ENCODE assay signal across 10 mouse cellular contexts in the genomic region with DNA sequence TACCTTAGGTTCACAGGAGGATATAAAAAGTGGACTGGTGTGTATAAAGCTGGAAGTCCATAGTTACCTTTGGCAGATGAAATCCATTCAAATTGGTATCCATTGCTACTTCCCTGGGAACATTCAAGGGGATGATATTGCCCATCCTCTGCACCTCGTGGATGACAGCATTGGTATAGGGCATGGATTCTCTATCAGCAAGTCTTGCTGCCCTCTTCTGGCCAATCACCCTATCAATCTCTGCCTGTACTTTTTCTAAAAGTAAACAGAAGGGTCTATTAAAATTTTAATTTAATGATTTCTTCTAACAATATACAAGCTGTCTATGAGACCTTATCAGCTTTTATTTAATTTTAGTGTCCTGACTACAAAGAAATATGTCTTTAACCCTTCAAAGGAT. TPM values are rescaled to one million over a fixed set of nuclear protein-coding genes. Genes with fewer than 3 reads are reported as not detected.
DNase-seq lines count a peak whose midpoint lies in the region; ATAC-seq lines count a peak whose summit lies in the region.
"Had no signal": no experiment of that assay in that cellular context is flagged by ENCODE, and none has a peak within 500 bp of the region (broad histone marks: within the 10 kb centered on the region; RNA-seq: fewer than 3 reads in every experiment).

No protein-coding gene starts in this region.

- ATAC-seq in midbrain, embryonic 12.5 days (ENCODE audit: low FRiP score, low read depth), result peak; percentile 71; the same call in 1 of the 2 replicates
- ATAC-seq in midbrain, embryonic 15.5 days (replicated peaks), result no peak

- H3K4me3 ChIP-seq in midbrain, embryonic 12.5 days, result no peak overlapping the region
- H3K4me3 ChIP-seq in midbrain, embryonic 15.5 days, result no peak overlapping the region

- H3K9ac ChIP-seq in midbrain, embryonic 12.5 days (replicated peaks), result no peak overlapping the region
- H3K9ac ChIP-seq in midbrain, embryonic 15.5 days, result no peak overlapping the region

- WGBS in midbrain, embryonic 12.5 days, result 39% methylated on average over 1 of the region's 1 CpGs
- WGBS in midbrain, embryonic 15.5 days, result 20% methylated on average over 1 of the region's 1 CpGs

- no peaks in the 10 kb centered on the region for H3K27me3 ChIP-seq in midbrain, embryonic 12.5 days
- H3K27me3 ChIP-seq in midbrain, embryonic 15.5 days (replicated peaks), result no peaks in the 10 kb centered on the region

- DNase-seq in embryo, embryonic 10 days (ENCODE audit: low spot score), result peak; percentile 5
- no peak for DNase-seq in embryo, embryonic 9.5 days (ENCODE audit: extremely low spot score)
- peak; percentile 29 to 30 for DNase-seq in kidney, adult 8-10 months
- peak; percentile 3 for DNase-seq in retina, postnatal 7 days (ENCODE audit: low read depth, low spot score)
- DNase-seq in spleen, postnatal 14 days (ENCODE audit: low spot score in 2 of 2), result no peak
- no peak for DNase-seq in right cerebral cortex, postnatal 25 days

- no peak overlapping the region for H3K4me2 ChIP-seq in midbrain, embryonic 12.5 days (replicated peaks)
- H3K4me2 ChIP-seq in midbrain, embryonic 15.5 days, result no peak overlapping the region
- H3K4me2 ChIP-seq: heart, embryonic 11.5 days had no signal

- H3K4me1 ChIP-seq in midbrain, embryonic 12.5 days, result no peaks in the 10 kb centered on the region
- no peaks in the 10 kb centered on the region for H3K4me1 ChIP-seq in midbrain, embryonic 15.5 days

- H3K27ac ChIP-seq in midbrain, embryonic 12.5 days (replicated peaks), result no peak overlapping the region
- no peak overlapping the region for H3K27ac ChIP-seq in midbrain, embryonic 15.5 days

- no peaks in the 10 kb centered on the region for H3K36me3 ChIP-seq in midbrain, embryonic 12.5 days
- no peaks in the 10 kb centered on the region for H3K36me3 ChIP-seq in midbrain, embryonic 15.5 days (replicated peaks)

- H3K9me3 ChIP-seq in midbrain, embryonic 12.5 days, result no peaks in the 10 kb centered on the region
- no peaks in the 10 kb centered on the region for H3K9me3 ChIP-seq in midbrain, embryonic 15.5 days

RNA-seq across cellular contexts. Expression of a gene that starts 18.6 kb away (rescaled TPM):
- polyA plus RNA-seq in midbrain, embryonic 12.5 days (2016; fragmentation: Nextera tagmentation; extraction: Ambion mirVana), result not detected in 2 replicates
- not detected in 2 replicates for polyA plus RNA-seq in midbrain, embryonic 15.5 days (2015; fragmentation: Nextera tagmentation; extraction: Ambion mirVana)
- polyA plus RNA-seq: heart, embryonic 11.5 days; testis, adult 2 months had no signal

RNA-seq across cellular contexts. Expression of a gene that starts 27.7 kb away (rescaled TPM):
- 3.2 and 3.6 TPM in 2 replicates for polyA plus RNA-seq in midbrain, embryonic 12.5 days (2016; fragmentation: Nextera tagmentation; extraction: Ambion mirVana)
- 4.8 and 5.3 TPM in 2 replicates for polyA plus RNA-seq in midbrain, embryonic 15.5 days (2015; fragmentation: Nextera tagmentation; extraction: Ambion mirVana)

Comparison
In these comparisons a context has a peak if more than half of its experiments do, and no peak if none do; other contexts are left out.
1. DNase-seq: peak in embryo, embryonic 10 days (single experiment), kidney, adult 8-10 months (2 of 2) and retina, postnatal 7 days (single experiment); none in embryo, embryonic 9.5 days (single experiment), spleen, postnatal 14 days (0 of 2) and right cerebral cortex, postnatal 25 days (single experiment).